Mouse (Mus musculus) liver, adult (tissue): ENCODE measurements around the gene Gstm6.

Experiments used
- GATA4 ChIP-seq: IDR thresholded peaks from 2 replicates; pipeline ENCODE4 v1.6.1; 2014; ENCODE audit warnings: mild to moderate bottlenecking, low read length; ENCODE audit not compliant: insufficient replicate concordance

Gene Gstm6

GRCm38 (mm10) chr3:107917097-107917496 is 26.5 kb downstream of the Gstm6 start:
- TF ChIP-seq GATA4, result no peak

- TF ChIP-seq GATA4, result no peak
Observed at GRCm38 (mm10) chr3:107916674-107917073, 26.9 kb downstream of the Gstm6 start.

- no peak for TF ChIP-seq GATA4
Observed at GRCm38 (mm10) chr3:107905942-107906341, 37.6 kb downstream of the Gstm6 start.

GRCm38 (mm10) chr3:107900955-107901673 is 42.4 kb downstream of the Gstm6 start:
- no peak for TF ChIP-seq GATA4

- TF ChIP-seq GATA4, result no peak
Observed at GRCm38 (mm10) chr3:107898691-107899090, 44.9 kb downstream of the Gstm6 start.

- no peak for TF ChIP-seq GATA4
Observed at GRCm38 (mm10) chr3:107895720-107896569, 47.6 kb downstream of the Gstm6 start, which contains the start of gene Gstm5. Gstm5 (plus strand) TSS chr3:107895821.

- no peak for TF ChIP-seq GATA4
Observed at GRCm38 (mm10) chr3:107895194-107895719, 48.3 kb downstream of the Gstm6 start.
